Mouse (Mus musculus) megakaryocyte, adult 5-6 weeks (primary cell): ENCODE data around the gene Sdhaf3. TPM values are rescaled to one million over a fixed set of nuclear protein-coding genes. Genes with fewer than 3 reads are reported as not detected.
A peak's percentile ranks its signal among the peaks of the same experiment; 100 is the strongest.
"Not testable (repeated sequence)": the region's sequence is repeated elsewhere in the genome, so short reads cannot be mapped to it uniquely, and the experiment has no call there.

Experiments used
- ATAC-seq: 2 replicates; pipeline ENCODE4 v1.8.0; 2016; ENCODE audit warnings: mild to moderate bottlenecking, inconsistent platforms; ENCODE audit not compliant: poor library complexity, severe bottlenecking
- total RNA-seq, 2 experiments: library from RNA; stranded (forward) in 1 of 2; stranded (reverse) in 1 of 2; fragments of 153-499, 151-499 nt in 1 of 2; fragments of 221-1000, 200-1000 nt in 1 of 2; gene quantifications; 2 replicates each; pipeline versions ENCODE4 v1.2.3 to v1.2.4; 2015 to 2017

Sdhaf3 gene
- total RNA-seq (2015) (3.1 and 3.4 TPM in 2 replicates), total RNA-seq (2017) (1.1 and 1.7 TPM in 2 replicates)

DNA sequence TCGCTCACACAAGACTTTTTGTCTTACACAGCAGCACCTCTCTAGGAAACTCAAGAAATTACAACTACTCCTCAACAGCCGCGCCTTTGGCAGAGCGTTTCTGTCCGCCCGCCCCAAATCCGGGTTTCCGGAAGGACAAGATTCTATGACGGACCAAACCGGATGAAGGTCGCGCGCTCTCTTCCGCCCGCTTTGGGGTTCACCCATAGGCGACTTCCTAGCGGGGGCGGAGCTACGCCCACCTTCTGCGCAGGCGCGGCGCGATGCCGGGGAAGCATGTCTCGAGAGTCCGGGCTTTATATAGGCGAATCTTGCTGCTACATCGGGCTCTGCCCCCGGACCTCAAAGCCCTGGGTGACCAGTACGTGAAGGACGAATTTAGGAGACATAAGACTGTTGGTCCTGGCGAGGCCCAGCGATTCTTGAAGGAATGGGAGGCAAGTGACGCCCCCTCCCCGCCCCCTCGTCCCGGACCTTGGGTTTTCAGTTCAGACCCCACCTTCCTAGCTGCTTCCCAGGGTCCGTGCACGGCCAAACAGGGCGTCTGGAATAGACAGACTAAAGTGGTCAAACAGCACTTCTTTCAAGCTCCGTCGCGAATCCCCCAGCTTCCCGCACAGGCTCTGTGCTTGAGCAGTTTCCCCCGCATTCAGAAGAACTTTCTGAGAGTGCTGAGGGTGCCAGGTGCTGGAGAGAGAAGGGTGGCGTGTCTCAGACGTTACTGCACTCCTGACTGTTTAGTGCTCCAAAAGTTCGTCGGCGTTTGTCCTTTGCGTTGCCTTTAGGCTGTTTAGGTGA, at the start of gene Sdhaf3:
Sdhaf3 (plus strand) TSS at position 241 of the 798 bp plus-strand sequence.
- ATAC-seq = peak; percentile 97

DNA sequence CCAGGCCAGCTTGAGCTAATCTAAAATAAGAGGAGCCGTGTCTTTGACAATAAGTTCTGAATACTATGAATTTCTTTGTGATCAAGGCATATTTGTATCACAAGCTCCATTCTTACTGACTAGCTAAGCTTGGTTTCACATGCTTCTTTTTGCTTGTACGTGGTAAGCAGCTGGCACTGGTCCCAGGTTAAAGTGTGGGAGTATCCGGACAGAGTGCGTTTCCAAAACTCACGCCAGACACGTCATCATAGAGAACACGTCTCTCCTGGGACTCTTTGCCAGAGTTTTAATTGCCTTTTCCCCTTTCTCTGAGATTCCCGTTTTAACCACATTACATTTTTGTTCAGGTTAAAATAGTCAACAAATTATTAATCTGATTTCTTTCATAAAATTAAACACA, 46.2 kb upstream of the Sdhaf3 start:
- no peak for ATAC-seq

GRCm38 (mm10) chr6:6914304-6914703, 41.5 kb upstream of the Sdhaf3 start:
- ATAC-seq = no peak

GRCm38 (mm10) chr6:6914849-6915525, 40.8 kb upstream of the Sdhaf3 start:
- peak; percentile 30; the same call in 1 of the 2 replicates for ATAC-seq

DNA sequence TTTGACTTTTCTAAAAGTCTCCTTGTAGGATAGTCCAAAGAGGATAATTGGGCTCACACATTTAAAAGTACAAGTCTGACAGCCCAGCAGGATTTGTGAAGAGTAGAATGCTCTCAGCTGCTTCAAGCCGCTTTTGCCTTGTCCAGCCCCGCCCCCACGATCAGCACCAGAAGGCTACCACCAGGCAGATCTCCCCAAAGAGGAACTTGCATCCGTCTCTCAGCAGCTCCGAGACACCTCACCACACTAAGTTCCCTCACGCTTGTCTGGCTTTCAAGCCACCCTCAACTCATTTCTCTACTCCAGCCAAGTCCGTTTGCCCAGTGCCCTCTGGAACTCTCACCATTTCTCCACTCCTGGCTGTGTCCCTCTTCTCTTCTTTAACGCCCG, 40.3 kb upstream of the Sdhaf3 start:
- ATAC-seq = peak; percentile 35

DNA sequence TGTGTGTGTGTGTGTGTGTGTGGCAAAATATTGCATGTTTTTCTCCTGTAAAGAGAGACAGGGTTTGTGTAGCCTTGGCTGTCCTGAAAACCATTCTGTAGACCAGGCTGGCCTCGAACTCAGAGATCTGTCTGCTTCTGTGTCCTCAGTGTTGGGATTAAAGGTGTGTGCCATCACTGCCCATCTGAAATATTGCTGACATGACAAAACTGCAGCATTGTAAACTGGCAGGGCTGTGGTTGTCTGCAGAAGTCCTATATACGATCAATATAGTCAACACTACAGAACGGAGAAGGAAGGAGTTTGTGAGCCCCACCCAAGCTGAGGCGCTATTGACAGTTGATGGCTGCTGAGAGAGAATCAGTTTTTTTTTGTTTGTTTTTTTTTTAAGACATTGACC, 38.5 kb upstream of the Sdhaf3 start:
- ATAC-seq = no peak

DNA sequence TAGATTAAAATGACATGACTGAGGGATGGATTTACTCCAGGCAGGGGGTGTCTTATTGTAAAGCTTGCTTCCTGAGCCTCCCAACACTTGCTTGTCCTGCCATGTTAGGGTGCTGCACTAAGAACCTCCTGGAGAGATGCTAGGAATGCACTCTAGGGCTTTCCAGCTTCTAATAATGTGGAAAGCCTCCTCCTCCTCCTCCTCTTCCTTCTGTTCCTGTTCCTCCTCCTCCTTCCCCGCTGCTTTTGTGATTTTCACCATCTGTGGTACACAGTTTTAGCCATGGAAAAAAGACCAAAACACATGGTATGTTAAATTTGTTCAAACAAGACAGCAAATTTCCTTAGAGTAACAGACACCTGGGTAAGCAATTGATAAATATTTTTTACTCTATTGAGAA, 30.5 kb upstream of the Sdhaf3 start:
- ATAC-seq = no peak

- ATAC-seq = no peak
These were observed 25.0 kb upstream of the Sdhaf3 start for GRCm38 (mm10) chr6:6930831-6931230.

DNA sequence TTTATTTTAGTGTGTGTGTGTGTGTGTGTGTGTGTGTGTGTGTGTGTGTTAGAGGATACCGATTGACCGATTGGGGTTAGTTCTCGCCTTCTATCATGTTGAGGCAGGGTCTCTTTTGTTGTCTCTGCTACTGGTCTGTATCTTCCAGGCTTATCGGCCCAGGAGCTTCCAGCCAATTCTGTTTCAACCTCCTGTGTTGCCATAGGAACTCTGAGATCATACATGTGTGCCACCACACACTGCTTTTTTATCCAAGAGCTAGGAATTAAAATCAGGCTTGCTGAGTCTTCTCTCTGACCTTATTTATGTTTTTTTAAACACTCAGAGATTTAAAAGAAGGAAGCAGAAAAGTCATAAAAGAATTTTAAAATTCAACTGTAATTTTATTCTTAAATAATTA, 24.3 kb upstream of the Sdhaf3 start:
- ATAC-seq = no peak

- ATAC-seq = no peak
These were observed 15.0 kb upstream of the Sdhaf3 start for GRCm38 (mm10) chr6:6940845-6941244.

DNA sequence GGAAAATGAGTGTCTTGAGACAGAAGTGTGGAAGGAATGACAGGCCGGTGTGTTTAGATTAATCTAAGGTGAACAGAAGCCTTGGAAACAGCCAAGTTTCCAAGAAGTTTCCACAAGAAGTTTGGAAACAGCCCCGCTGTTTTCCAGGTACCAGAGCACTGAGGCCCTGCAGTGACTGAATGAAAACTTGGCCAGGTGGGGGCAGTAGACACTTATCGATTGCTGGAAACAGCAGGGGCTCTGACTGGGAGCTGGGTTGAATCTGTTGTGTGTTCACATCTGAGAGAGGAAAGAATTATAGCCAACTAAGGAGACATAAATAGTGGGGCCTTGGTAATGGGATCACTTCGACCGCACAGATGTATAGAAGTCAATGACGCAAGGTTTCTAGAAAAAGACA, 13.0 kb upstream of the Sdhaf3 start:
- ATAC-seq = no peak

- no peak for ATAC-seq
These were observed 8.2 kb upstream of the Sdhaf3 start for GRCm38 (mm10) chr6:6947650-6948049.

DNA sequence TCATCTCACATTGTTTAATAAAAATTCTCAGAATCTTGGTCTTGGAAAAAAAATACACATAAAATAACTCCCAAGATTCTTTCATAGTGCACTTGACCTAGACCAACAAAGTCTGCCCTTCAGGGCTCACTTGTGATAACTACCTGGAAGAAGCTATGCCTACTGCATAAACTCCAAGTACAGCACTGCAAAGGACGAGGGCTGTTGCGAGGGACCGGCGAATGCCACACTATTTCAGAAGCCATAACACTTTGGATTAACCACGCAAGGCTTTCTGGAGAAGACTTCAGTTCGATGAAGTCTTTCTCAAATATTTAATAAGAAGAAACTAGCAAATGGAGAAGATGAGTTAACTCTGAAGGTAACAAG, 425 bp upstream of the Sdhaf3 start:
- peak; percentile 26 for ATAC-seq

DNA sequence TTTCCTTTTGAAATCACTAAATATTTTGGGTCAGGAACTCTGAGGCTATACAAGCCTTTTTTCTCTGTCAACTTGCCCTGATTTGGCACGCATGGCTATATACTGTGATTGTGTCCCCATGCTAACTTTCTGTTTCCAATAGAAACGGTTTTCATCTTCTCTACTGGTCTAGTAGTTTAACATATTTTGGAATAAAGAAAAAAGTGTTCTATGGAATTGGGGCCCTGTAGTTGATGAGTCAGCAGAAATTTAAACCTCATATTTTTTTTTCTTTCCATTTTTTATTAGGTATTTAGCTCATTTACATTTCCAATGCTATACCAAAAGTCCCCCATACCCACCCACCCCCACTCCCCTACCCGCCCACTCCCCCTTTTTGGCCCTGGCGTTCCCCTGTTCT, 3.4 kb downstream of the Sdhaf3 start:
- ATAC-seq = not testable (repeated sequence)

DNA sequence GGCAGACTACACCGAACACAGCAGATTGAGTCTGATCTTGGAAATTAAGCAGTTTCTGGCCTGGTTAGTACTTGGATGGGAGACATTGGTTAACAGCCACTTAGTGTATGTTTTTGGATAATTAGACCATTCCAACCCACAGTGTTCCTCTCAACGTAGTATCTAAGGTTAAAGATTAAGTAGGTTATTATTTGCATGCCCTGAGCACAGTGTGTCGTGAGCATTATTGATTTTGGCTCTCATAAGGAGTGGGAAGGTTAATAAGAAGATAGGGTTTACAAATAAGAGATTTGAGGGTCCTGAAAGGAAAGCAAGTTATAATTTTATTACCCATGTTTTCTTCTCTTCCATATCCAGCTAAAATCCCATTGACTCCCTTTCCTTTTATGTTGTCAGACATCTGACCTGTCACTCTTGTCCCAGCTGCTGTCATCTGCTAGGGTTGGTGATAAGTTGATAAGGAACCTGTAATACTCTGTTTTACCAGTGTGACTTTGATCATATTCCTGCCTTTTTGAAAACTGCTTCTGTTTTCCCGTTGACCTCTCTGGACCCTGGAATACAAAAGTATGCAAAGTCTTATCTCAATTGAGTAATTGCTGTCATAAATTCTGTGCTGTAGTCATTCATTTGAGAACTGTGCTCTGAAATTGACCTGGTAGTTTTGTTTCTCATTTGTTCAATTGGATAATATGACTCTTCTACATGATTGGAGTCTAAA, 41.6 kb downstream of the Sdhaf3 start:
- ATAC-seq = no peak

GRCm38 (mm10) chr6:6997956-6998355, 42.2 kb downstream of the Sdhaf3 start:
- no peak for ATAC-seq

DNA sequence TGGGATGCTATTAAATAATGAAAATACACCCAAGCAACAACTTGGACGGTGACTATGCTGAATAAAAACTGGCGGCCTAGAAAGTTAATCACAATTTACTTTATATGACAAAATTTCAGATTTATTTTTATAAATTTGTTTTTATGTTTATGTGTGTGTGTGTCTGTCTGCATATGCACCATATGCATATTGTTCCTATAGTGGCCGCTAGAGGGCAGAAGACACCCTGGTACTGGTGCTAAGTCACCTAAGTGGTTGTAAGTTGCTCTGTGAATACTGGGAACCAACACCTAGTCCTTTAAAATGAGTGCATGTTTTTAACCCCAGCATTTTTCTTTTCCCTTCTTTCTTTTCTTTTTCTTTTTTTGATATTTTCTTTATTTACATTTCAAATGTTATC, 43.2 kb downstream of the Sdhaf3 start:
- no peak for ATAC-seq

DNA sequence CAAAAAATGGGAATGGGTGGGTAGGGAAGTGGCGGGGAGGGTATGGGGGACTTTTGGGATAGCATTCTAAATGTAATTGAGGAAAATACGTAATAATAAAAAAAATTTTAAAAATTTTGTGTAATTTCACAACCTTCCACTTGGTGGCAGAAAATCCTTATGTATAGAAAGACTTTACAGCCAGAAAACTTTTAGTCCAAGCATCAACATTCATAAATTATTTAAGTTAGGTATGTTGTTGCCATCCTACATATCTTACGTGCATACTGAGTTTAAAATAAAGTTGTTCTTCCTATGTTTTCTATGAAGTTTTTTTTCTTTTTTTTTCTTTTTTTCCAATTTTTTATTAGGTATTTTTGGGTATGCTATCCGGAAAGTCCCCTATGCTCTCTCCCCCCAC, 47.3 kb downstream of the Sdhaf3 start:
- no peak for ATAC-seq

DNA sequence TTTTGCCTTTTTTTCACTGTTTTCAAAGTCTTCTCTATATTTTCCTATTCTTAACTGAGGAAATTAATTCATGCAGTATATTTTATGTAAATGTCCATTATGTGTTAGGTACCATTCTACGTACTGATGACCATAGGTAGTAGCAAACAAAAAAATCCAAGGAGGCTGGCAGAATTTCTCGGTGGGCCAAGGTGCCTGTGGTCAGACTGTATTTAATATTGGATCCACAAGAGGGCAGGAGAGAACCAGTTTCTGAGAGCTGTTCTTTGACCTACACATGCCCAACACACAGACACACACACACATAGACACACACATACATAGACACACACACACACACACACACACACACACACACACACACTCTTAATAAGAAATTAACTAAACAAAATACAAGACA, 48.2 kb downstream of the Sdhaf3 start:
- ATAC-seq = no peak

DNA sequence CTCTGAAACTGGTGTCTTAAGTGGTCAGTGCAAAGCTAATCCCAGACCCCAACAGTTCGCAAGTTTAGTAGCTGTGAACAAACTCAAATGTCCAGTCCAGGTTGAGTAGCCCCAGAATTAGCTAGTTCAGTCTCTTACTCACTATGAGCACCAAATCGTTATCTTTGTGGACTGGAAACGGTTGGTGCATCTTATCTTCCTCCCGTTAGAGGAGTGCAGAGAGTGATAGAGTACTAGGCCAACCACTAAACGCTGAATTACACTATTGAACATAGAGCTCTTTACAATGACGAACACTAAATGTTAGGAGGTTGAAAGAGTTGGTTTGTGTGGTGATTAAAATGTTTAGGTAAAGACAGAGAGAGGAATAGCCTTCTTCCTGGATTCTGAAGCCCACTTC, 82.3 kb downstream of the Sdhaf3 start:
- no peak for ATAC-seq

- no peak for ATAC-seq
These were observed 83.0 kb downstream of the Sdhaf3 start for GRCm38 (mm10) chr6:7038835-7039234.

GRCm38 (mm10) chr6:7041912-7042311, 86.1 kb downstream of the Sdhaf3 start:
- ATAC-seq = no peak
